Mouse (Mus musculus) thymus, postnatal 14 days (tissue): Measurements from ENCODE around the gene Mcm2.

ENCODE experiments used
- DNase-seq: peaks from one replicate; pipeline ENCODE4 v3.0.0; 2021

The Mcm2 gene

GRCm38 (mm10) chr6:88886417-88886967 lies 12.1 kb downstream of the Mcm2 start:
- DNase-seq = peak; percentile 90

GRCm38 (mm10) chr6:88885644-88886416 lies 12.8 kb downstream of the Mcm2 start:
- DNase-seq = peak; percentile 56

GRCm38 (mm10) chr6:88884690-88885089 lies 13.9 kb downstream of the Mcm2 start:
- DNase-seq = no peak

- DNase-seq = no peak
Measured at GRCm38 (mm10) chr6:88884195-88884594, 14.4 kb downstream of the Mcm2 start.

GRCm38 (mm10) chr6:88881334-88881733 lies 17.2 kb downstream of the Mcm2 start:
- DNase-seq = no peak

- no peak for DNase-seq
Measured at GRCm38 (mm10) chr6:88879471-88879870, 19.1 kb downstream of the Mcm2 start.

- DNase-seq = peak; percentile 88
Measured at GRCm38 (mm10) chr6:88874868-88875508, 23.6 kb downstream of the Mcm2 start, which contains the start of gene Podxl2. TSS of gene Podxl2 (minus strand) at chr6:88875044.

GRCm38 (mm10) chr6:88873965-88874867 lies 24.4 kb downstream of the Mcm2 start:
- DNase-seq = peak; percentile 50

GRCm38 (mm10) chr6:88872811-88873210 lies 25.8 kb downstream of the Mcm2 start:
- DNase-seq = peak; percentile 64

GRCm38 (mm10) chr6:88871546-88871945 lies 27.0 kb downstream of the Mcm2 start:
- no peak for DNase-seq

GRCm38 (mm10) chr6:88870594-88870993 lies 28.0 kb downstream of the Mcm2 start:
- no peak for DNase-seq

- no peak for DNase-seq
Measured at GRCm38 (mm10) chr6:88869459-88869858, 29.1 kb downstream of the Mcm2 start.

GRCm38 (mm10) chr6:88865704-88866103 lies 32.9 kb downstream of the Mcm2 start:
- DNase-seq = no peak

- DNase-seq = peak; percentile 61
Measured at GRCm38 (mm10) chr6:88860914-88861313, 37.7 kb downstream of the Mcm2 start.

- no peak for DNase-seq
Measured at GRCm38 (mm10) chr6:88858341-88858740, 40.2 kb downstream of the Mcm2 start.

- DNase-seq = no peak
Measured at GRCm38 (mm10) chr6:88857830-88858229, 40.8 kb downstream of the Mcm2 start.

- no peak for DNase-seq
Measured at GRCm38 (mm10) chr6:88857249-88857648, 41.3 kb downstream of the Mcm2 start.

- peak; percentile 72 for DNase-seq
Measured at GRCm38 (mm10) chr6:88855636-88856035, 42.9 kb downstream of the Mcm2 start.

GRCm38 (mm10) chr6:88854509-88854908 lies 44.1 kb downstream of the Mcm2 start:
- DNase-seq = no peak

- DNase-seq = no peak
Measured at GRCm38 (mm10) chr6:88850034-88850433, 48.5 kb downstream of the Mcm2 start.

- DNase-seq = peak; percentile 59
Measured at GRCm38 (mm10) chr6:88849270-88849669, 49.3 kb downstream of the Mcm2 start.

- no peak for DNase-seq
Measured at GRCm38 (mm10) chr6:88847571-88847970, 51.0 kb downstream of the Mcm2 start.
